Mouse (Mus musculus): ENCODE results near the gene Bdh1. TPM values are rescaled to one million over a fixed set of nuclear protein-coding genes. Genes with fewer than 3 reads are reported as not detected.

Bdh1 gene
- total RNA-seq, 2 experiments from 2014 or later, result not detected

GRCm38 (mm10) chr16:31498336-31498735 lies 76.3 kb downstream of the Bdh1 start:
- ATAC-seq (replicated peaks; ENCODE audit: low FRiP score, poor library complexity, severe bottlenecking), result no peak

DNA sequence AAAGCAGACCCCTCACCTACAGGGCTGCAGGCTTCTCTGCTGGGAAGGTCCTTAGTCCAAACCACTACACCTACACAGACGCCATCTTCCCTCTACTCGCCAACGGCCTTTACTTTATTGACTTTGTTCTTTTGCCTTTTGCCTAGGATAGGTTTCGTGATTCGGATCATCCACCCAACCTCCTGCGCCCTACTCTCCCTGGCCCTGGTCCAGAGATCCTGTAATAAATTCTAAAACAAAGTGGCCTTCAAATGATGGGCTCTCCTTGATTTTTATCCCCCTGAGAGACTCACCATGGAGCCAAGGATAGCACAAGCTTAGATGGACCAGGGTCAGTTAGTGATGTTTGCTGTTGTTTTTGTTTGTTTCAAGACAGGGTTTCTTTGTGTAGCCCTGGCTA lies 76.9 kb downstream of the Bdh1 start:
- no peak for ATAC-seq (replicated peaks; ENCODE audit: low FRiP score, poor library complexity, severe bottlenecking)

GRCm38 (mm10) chr16:31499681-31500310 lies 77.7 kb downstream of the Bdh1 start:
- ATAC-seq (replicated peaks; ENCODE audit: low FRiP score, poor library complexity, severe bottlenecking), result no peak

DNA sequence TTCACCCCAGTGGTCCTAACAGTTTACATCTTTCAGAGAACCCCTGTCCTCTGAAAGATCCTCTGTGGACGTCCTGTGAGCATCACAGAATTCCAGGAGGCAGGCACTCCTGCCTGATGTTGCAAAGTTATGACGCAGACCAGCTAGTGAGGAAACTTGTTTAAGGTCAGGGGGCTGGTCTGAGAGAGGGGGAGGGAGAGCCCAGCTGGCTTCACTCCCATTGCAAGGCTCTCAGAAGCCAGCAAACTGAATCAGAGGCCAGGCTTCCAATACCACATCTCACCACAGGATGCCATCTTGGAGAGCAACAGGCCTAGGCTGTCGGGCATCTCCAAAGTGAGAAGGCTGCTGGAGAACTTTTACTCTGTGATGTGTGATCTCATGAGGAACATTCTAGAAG lies 78.5 kb downstream of the Bdh1 start:
- ATAC-seq (replicated peaks; ENCODE audit: low FRiP score, poor library complexity, severe bottlenecking), result no peak

DNA sequence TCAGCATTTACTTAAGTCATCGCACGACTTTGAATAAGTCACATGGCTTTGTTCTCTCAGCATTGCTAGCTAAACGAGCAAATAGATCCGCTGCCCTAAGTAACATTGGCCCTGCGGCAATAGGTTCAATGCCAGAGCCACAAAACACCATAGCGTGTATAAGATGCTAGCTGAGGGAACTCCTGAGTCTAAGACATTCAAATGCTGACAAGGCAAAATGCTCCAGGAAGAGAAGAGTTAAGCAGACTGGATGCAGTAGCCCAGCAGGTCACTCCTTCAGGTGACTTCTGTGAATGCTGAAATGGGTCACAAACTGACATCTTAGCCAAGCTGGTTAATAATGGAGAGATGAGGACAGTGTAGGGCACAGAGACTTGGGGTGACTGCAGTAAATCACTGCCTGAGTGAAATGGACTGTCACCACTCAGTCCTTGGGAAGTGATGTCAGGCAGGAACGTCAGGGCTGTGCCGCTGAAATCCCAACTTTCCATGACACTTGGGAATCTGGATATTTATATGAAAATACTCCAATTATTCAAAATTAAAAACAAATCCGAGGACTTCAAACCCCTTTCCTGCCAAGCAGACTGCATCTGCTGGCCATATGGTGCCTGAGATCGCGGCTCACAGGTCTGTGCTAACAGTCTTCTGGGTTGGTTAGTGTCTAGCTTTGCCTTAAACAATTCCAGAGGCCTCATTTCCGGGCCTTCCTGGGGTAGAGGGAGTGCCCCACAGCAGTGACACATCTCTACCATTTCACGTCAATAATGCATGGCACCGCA lies 79.1 kb downstream of the Bdh1 start:
- no peak for ATAC-seq (replicated peaks; ENCODE audit: low FRiP score, poor library complexity, severe bottlenecking)

GRCm38 (mm10) chr16:31501751-31502365 lies 79.8 kb downstream of the Bdh1 start:
- no peak for ATAC-seq (replicated peaks; ENCODE audit: low FRiP score, poor library complexity, severe bottlenecking)

GRCm38 (mm10) chr16:31506665-31507456 lies 84.8 kb downstream of the Bdh1 start:
- ATAC-seq (replicated peaks; ENCODE audit: low FRiP score, poor library complexity, severe bottlenecking), result no peak

DNA sequence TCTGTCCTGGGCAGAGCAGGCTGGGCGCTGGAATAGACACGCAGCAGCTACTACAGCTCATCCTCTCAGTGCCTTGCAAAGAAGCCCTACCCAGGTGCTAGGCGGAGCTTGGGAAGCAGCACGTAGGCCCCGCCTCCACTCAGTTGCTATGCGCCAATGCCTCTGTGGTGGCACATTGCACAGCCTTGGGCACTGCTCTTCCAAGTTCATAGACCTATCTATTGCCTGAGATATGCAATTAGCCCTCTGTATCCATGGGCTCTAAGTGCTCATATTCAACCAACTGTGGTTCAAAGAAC lies 85.3 kb downstream of the Bdh1 start:
- ATAC-seq (replicated peaks; ENCODE audit: low FRiP score, poor library complexity, severe bottlenecking), result no peak

- ATAC-seq (replicated peaks; ENCODE audit: low FRiP score, poor library complexity, severe bottlenecking), result 0 out of 2 replicates have a peak, but pooled peaks have one; percentile 59
Observed at GRCm38 (mm10) chr16:31507794-31508526, 85.9 kb downstream of the Bdh1 start.

Other genes starting within 250 kb of the Bdh1 start
- gene Acap2, start 221.0 kb upstream of the Bdh1 start, total RNA-seq (2015; ENCODE audit: low replicate concordance), result 13.4 and 20.5 TPM in 2 replicates
- 8.7 and 12.3 TPM in 2 replicates for gene Acap2, start 221.0 kb upstream of the Bdh1 start, total RNA-seq (2017; ENCODE audit: low replicate concordance)
- gene Ppp1r2, start 147.0 kb upstream of the Bdh1 start, total RNA-seq (2015; ENCODE audit: low replicate concordance), result 32.1 and 51.1 TPM in 2 replicates
- gene Ppp1r2, start 147.0 kb upstream of the Bdh1 start, total RNA-seq (2017; ENCODE audit: low replicate concordance), result 24.1 and 40.0 TPM in 2 replicates
- gene Apod, start 107.5 kb upstream of the Bdh1 start, total RNA-seq (2015; ENCODE audit: low replicate concordance), result 2.9 TPM in 1 of 2 replicates, not detected in the other
- gene Apod, start 107.5 kb upstream of the Bdh1 start, total RNA-seq (2017; ENCODE audit: low replicate concordance), result not detected in 2 replicates
- gene Dlg1, start 241.2 kb downstream of the Bdh1 start, total RNA-seq (2015; ENCODE audit: low replicate concordance), result 29.3 and 38.6 TPM in 2 replicates
- gene Dlg1, start 241.2 kb downstream of the Bdh1 start, total RNA-seq (2017; ENCODE audit: low replicate concordance), result 36.5 and 63.0 TPM in 2 replicates